Mouse (Mus musculus): ENCODE measurements around the gene Kctd11. TPM values are rescaled to one million over a fixed set of nuclear protein-coding genes. Genes with fewer than 3 reads are reported as not detected.

Gene Kctd11
- total and polyA plus RNA-seq, 3 experiments: 1.8 to 3.9 (median 2.1) TPM

GRCm38 (mm10) chr11:69876867-69877266 is 4.3 kb downstream of the Kctd11 start:
- Histone ChIP-seq H3K27ac (ENCODE audit: insufficient read depth, low read depth) (peak overlapping the region; percentile 23; the same call in 1 of the 2 replicates), H3K9ac (ENCODE audit: insufficient read depth, low read depth) (peak overlapping the region; percentile 8), H3K27me3 (replicated peaks) (no peaks in the 10 kb centered on the region), H3K79me2 (replicated peaks; ENCODE audit: control insufficient read depth, extremely low read depth, insufficient read depth, poor library complexity, severe bottlenecking) (no peaks in the 10 kb centered on the region), H3K9me3 (replicated peaks; ENCODE audit: low read length) (no peaks in the 10 kb centered on the region), H3K36me3 (replicated peaks in 1 of 2; ENCODE audit: control insufficient read depth in 1 of 2, insufficient read depth in 1 of 2, low read length in 1 of 2) (peaks cover 0 to 18% of the 10 kb centered on the region in 2 experiments), H3K4me1 (ENCODE audit: control insufficient read depth in 1 of 2, insufficient read depth in 2 of 2) (peaks cover 25 to 75% of the 10 kb centered on the region in 2 experiments), H3K4me3 (replicated peaks in 1 of 3; ENCODE audit: low read depth in 2 of 3, low read length in 2 of 3, poor library complexity in 1 of 3) (peak overlapping the region in 2 of 3 experiments; percentile 31 to 32), H3K4me2 (ENCODE audit: insufficient read depth, low read depth, poor library complexity, severe bottlenecking) (peak overlapping the region; percentile 41)
- TF ChIP-seq BHLHE40 (IDR thresholded peaks at IDR 0.05; ENCODE audit: low read depth, low read length) (0 out of 2 replicates have a peak, but pooled peaks have one; percentile 35), IRF4 (IDR thresholded peaks at IDR 0.05; ENCODE audit: low read depth, low read length) (peak; percentile 34; the same call in 1 of the 2 replicates), JUN (IDR thresholded peaks at IDR 0.05; ENCODE audit: insufficient read depth, low read depth, low read length) (no peak), TCF12 (IDR thresholded peaks at IDR 0.05; ENCODE audit: low read depth, low read length) (peak; percentile 71; the same call in 1 of the 2 replicates), POLR2AphosphoS2 (IDR thresholded peaks at IDR 0.05; ENCODE audit: low read depth, low read length) (no peak), UBTF (IDR thresholded peaks at IDR 0.05; ENCODE audit: low read depth, low read length) (no peak), E2F4 (IDR thresholded peaks at IDR 0.05; ENCODE audit: insufficient replicate concordance, low read depth, low read length) (no peak), SIN3A (IDR thresholded peaks at IDR 0.05; ENCODE audit: low read length) (peak; percentile 79; the same call in 1 of the 2 replicates), KAT2A (IDR thresholded peaks at IDR 0.05; ENCODE audit: insufficient replicate concordance, low read length) (no peak), ZNF384 (IDR thresholded peaks at IDR 0.05; ENCODE audit: low read depth, low read length) (peak; percentile 31; the same call in 1 of the 2 replicates), ZC3H11A (IDR thresholded peaks at IDR 0.05; ENCODE audit: low read depth, low read length) (peak; percentile 78), MEF2A (IDR thresholded peaks at IDR 0.05; ENCODE audit: borderline replicate concordance, low read depth, low read length) (peak; percentile 55), CHD1 (IDR thresholded peaks at IDR 0.05; ENCODE audit: low read depth, low read length) (0 out of 2 replicates have a peak, but pooled peaks have one; percentile 17), NRF1 (IDR thresholded peaks at IDR 0.05; ENCODE audit: low read depth, low read length) (peak; percentile 47; the same call in 1 of the 2 replicates), NELFE (IDR thresholded peaks at IDR 0.05; ENCODE audit: low read depth, low read length) (peak; percentile 60; the same call in 1 of the 2 replicates), RCOR1 (conservative IDR thresholded peaks at IDR 0.05; ENCODE audit: low read depth, low read length) (no peak), CTCF (conservative IDR thresholded peaks at IDR 0.05 in 1 of 2, IDR thresholded peaks at IDR 0.05 in 1 of 2; ENCODE audit: low read depth in 2 of 2, low read length in 2 of 2) (peak; percentile 84 to 99), ZKSCAN1 (IDR thresholded peaks at IDR 0.05; ENCODE audit: borderline replicate concordance, low read depth, low read length) (no peak), MYC (IDR thresholded peaks at IDR 0.05; ENCODE audit: low read depth, low read length) (peak; percentile 63; the same call in 1 of the 2 replicates), SMC3 (IDR thresholded peaks at IDR 0.05; ENCODE audit: low read depth, low read length) (peak; percentile 95), ELF1 (IDR thresholded peaks at IDR 0.05; ENCODE audit: low read depth, low read length) (0 out of 2 replicates have a peak, but pooled peaks have one; percentile 51), USF2 (conservative IDR thresholded peaks at IDR 0.05; ENCODE audit: low read depth, low read length) (no peak), USF1 (IDR thresholded peaks at IDR 0.05; ENCODE audit: low read depth, low read length) (no peak), GABPA (IDR thresholded peaks at IDR 0.05; ENCODE audit: insufficient replicate concordance, low read depth, low read length) (no peak), JUND (conservative IDR thresholded peaks at IDR 0.05; ENCODE audit: low read depth, low read length) (no peak), TBP (conservative IDR thresholded peaks at IDR 0.05; ENCODE audit: low read depth, low read length) (no peak), HCFC1 (IDR thresholded peaks at IDR 0.05; ENCODE audit: low read depth, low read length) (peak; percentile 51), ETS1 (conservative IDR thresholded peaks at IDR 0.05; ENCODE audit: low read depth, low read length) (0 out of 2 replicates have a peak, but pooled peaks have one; percentile 18), MAZ (IDR thresholded peaks at IDR 0.05; ENCODE audit: low read depth, low read length) (peak; percentile 79), MXI1 (IDR thresholded peaks at IDR 0.05; ENCODE audit: low read depth, low read length) (no peak), MAFK (IDR thresholded peaks at IDR 0.05; ENCODE audit: insufficient replicate concordance, low read length) (no peak)
- DNase-seq (ENCODE audit: extremely low read depth): peak; percentile 97
- in situ Hi-C loops (cut with MboI; ENCODE audit: low pct_ligation_motif_present, low pct_unique_long_range_greater_than_20kb, low sequenced_read_pairs): loop anchor here (5.0 kb wide), 2 partner anchors 75 to 195 kb away; partner anchors contain the start of genes Fgf11 and Senp3
- dilution Hi-C loops (cut with MboI; ENCODE audit: extremely low pct_ligation_motif_present, extremely low pct_unique_long_range_greater_than_20kb, low sequenced_read_pairs): no loop called here
